Mouse (Mus musculus) myocyte (in vitro differentiated cells): Measurements from ENCODE around the gene Ppm1e.

Experiments
- E2F4 ChIP-seq: IDR thresholded peaks from one replicate; pipeline ENCODE4 v1.6.1; 2011; ENCODE audit warnings: mild to moderate bottlenecking, control low read depth, moderate library complexity; ENCODE audit not compliant: insufficient read depth
- MYOG ChIP-seq, 3 experiments: IDR thresholded peaks; one replicate each; pipeline ENCODE4 v1.6.1; 2011; ENCODE audit warnings: control low read depth in 2 of 3, low read depth in 2 of 3, mild to moderate bottlenecking in 2 of 3; ENCODE audit not compliant: insufficient read length in 2 of 3, control insufficient read depth in 1 of 3, insufficient read depth in 1 of 3
- POLR2A ChIP-seq: IDR thresholded peaks from one replicate; pipeline ENCODE4 v1.6.1; 2011; ENCODE audit warnings: low read depth, mild to moderate bottlenecking, control low read depth, moderate library complexity; ENCODE audit not compliant: insufficient read length
- POLR2AphosphoS2 ChIP-seq: IDR thresholded peaks from one replicate; pipeline ENCODE4 v1.6.1; 2011; ENCODE audit warnings: low read depth, control low read depth; ENCODE audit not compliant: insufficient read length
- SRF ChIP-seq: IDR thresholded peaks from one replicate; pipeline ENCODE4 v1.6.1; 2011; ENCODE audit warnings: low read depth; ENCODE audit not compliant: control insufficient read depth, insufficient read length
- TCF12 ChIP-seq: IDR thresholded peaks from one replicate; pipeline ENCODE4 v1.6.1; 2011; ENCODE audit warnings: mild to moderate bottlenecking, control low read depth; ENCODE audit not compliant: poor library complexity, insufficient read depth, severe bottlenecking
- TCF3 ChIP-seq: IDR thresholded peaks from one replicate; pipeline ENCODE4 v1.6.1; 2011; ENCODE audit warnings: low read depth, control low read depth; ENCODE audit not compliant: insufficient read length
- USF1 ChIP-seq: IDR thresholded peaks from one replicate; pipeline ENCODE4 v1.6.1; 2011; ENCODE audit warnings: low read depth, mild to moderate bottlenecking, control low read depth, moderate library complexity

DNA sequence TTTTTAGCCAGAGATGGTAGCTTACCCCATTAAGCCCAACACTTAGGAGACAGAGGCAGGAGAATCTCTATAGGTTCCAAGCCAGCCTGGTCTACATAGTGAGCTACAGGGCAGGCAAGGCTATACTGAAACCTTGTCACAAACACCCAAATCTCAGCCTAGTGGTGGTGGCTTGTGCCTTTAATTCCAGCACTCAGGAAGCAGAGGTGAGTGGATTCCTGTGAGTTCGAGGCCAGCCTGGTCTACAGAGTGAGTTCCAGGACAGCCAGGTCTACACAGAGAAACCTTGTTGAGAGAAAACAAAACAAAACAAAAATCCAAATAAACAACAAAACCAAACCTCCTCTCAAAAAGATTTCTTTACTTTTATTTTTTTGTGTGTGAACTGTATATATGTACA lies 4.0 kb downstream of the Ppm1e start:
- no peak for TF ChIP-seq MYOG (IDR thresholded peaks at IDR 0.05; ENCODE audit: control insufficient read depth in 1 of 3, insufficient read depth in 1 of 3, insufficient read length in 2 of 3, low read depth in 2 of 3)
- TF ChIP-seq E2F4 = no peak
- TF ChIP-seq POLR2A = no peak
- TF ChIP-seq TCF12 = no peak
- no peak for TF ChIP-seq SRF
- TF ChIP-seq TCF3 = no peak
- no peak for TF ChIP-seq POLR2AphosphoS2
- no peak for TF ChIP-seq USF1
